Mouse (Mus musculus) myocyte (in vitro differentiated cells): ENCODE results near the gene Cfap221.

Experiments
- CEBPB ChIP-seq: IDR thresholded peaks from 2 replicates; pipeline ENCODE4 v1.6.1; 2011; ENCODE audit warnings: mild to moderate bottlenecking, moderate library complexity; ENCODE audit not compliant: poor library complexity, insufficient read depth, severe bottlenecking
- E2F4 ChIP-seq: IDR thresholded peaks from one replicate; pipeline ENCODE4 v1.6.1; 2011; ENCODE audit warnings: mild to moderate bottlenecking, control low read depth, moderate library complexity; ENCODE audit not compliant: insufficient read depth
- MYOG ChIP-seq, 3 experiments: IDR thresholded peaks; one replicate each; pipeline ENCODE4 v1.6.1; 2011; ENCODE audit warnings: control low read depth in 2 of 3, low read depth in 2 of 3, mild to moderate bottlenecking in 2 of 3; ENCODE audit not compliant: insufficient read length in 2 of 3, control insufficient read depth in 1 of 3, insufficient read depth in 1 of 3
- POLR2A ChIP-seq: IDR thresholded peaks from one replicate; pipeline ENCODE4 v1.6.1; 2011; ENCODE audit warnings: low read depth, mild to moderate bottlenecking, control low read depth, moderate library complexity; ENCODE audit not compliant: insufficient read length
- POLR2AphosphoS2 ChIP-seq: IDR thresholded peaks from one replicate; pipeline ENCODE4 v1.6.1; 2011; ENCODE audit warnings: low read depth, control low read depth; ENCODE audit not compliant: insufficient read length
- REST ChIP-seq: IDR thresholded peaks from one replicate; pipeline ENCODE4 v1.6.1; 2011; ENCODE audit warnings: mild to moderate bottlenecking, control low read depth, moderate library complexity; ENCODE audit not compliant: insufficient read depth, insufficient read length
- TCF12 ChIP-seq: IDR thresholded peaks from one replicate; pipeline ENCODE4 v1.6.1; 2011; ENCODE audit warnings: mild to moderate bottlenecking, control low read depth; ENCODE audit not compliant: poor library complexity, insufficient read depth, severe bottlenecking
- TCF3 ChIP-seq: IDR thresholded peaks from one replicate; pipeline ENCODE4 v1.6.1; 2011; ENCODE audit warnings: low read depth, control low read depth; ENCODE audit not compliant: insufficient read length
- USF1 ChIP-seq: IDR thresholded peaks from one replicate; pipeline ENCODE4 v1.6.1; 2011; ENCODE audit warnings: low read depth, mild to moderate bottlenecking, control low read depth, moderate library complexity

GRCm38 (mm10) chr1:119950086-119950485 lies 46.9 kb downstream of the Cfap221 start:
- TF ChIP-seq MYOG (IDR thresholded peaks at IDR 0.05; ENCODE audit: control insufficient read depth in 1 of 3, insufficient read depth in 1 of 3, insufficient read length in 2 of 3, low read depth in 2 of 3) (no peak), REST (no peak), POLR2A (no peak), POLR2AphosphoS2 (no peak), USF1 (no peak), TCF3 (no peak), CEBPB (no peak), TCF12 (no peak), E2F4 (no peak)
